Mouse (Mus musculus): ENCODE results near the gene Sspo.

Sspo gene

GRCm38 (mm10) chr6:48437679-48438376 is 10.2 kb upstream of the Sspo start:
- peak; percentile 22 for DNase-seq

GRCm38 (mm10) chr6:48438475-48439125 is 9.4 kb upstream of the Sspo start:
- no peak for DNase-seq

- DNase-seq, result no peak
Observed at GRCm38 (mm10) chr6:48439654-48440053, 8.4 kb upstream of the Sspo start.

GRCm38 (mm10) chr6:48440306-48441014 is 7.6 kb upstream of the Sspo start:
- DNase-seq, result peak; percentile 55

- peak; percentile 99 for DNase-seq
Observed at GRCm38 (mm10) chr6:48443592-48444309, 4.3 kb upstream of the Sspo start.

GRCm38 (mm10) chr6:48444310-48445180 is 3.5 kb upstream of the Sspo start:
- DNase-seq, result peak; percentile 98

- DNase-seq, result peak; percentile 80
Observed at GRCm38 (mm10) chr6:48445181-48446101, 2.6 kb upstream of the Sspo start, which contains the start of gene Zfp467. TSS of gene Zfp467 (minus strand) at chr6:48445825.

- peak; percentile 42 for DNase-seq
Observed at GRCm38 (mm10) chr6:48446256-48446655, 1.8 kb upstream of the Sspo start.

- DNase-seq, result peak; percentile 43
Observed at GRCm38 (mm10) chr6:48446896-48447295, 1.1 kb upstream of the Sspo start.

GRCm38 (mm10) chr6:48448527-48448926 is 498 bp downstream of the Sspo start:
- DNase-seq, result peak; percentile 57

GRCm38 (mm10) chr6:48452151-48452550 is 4.1 kb downstream of the Sspo start:
- no peak for DNase-seq

- DNase-seq, result peak; percentile 61
Observed at GRCm38 (mm10) chr6:48452771-48453170, 4.7 kb downstream of the Sspo start.

- DNase-seq, result no peak
Observed at GRCm38 (mm10) chr6:48464966-48465679, 17.1 kb downstream of the Sspo start.

GRCm38 (mm10) chr6:48466715-48467114 is 18.7 kb downstream of the Sspo start:
- DNase-seq, result no peak

GRCm38 (mm10) chr6:48467490-48467889 is 19.5 kb downstream of the Sspo start:
- no peak for DNase-seq

GRCm38 (mm10) chr6:48470739-48471138 is 22.7 kb downstream of the Sspo start:
- no peak for DNase-seq

- DNase-seq, result peak; percentile 37
Observed at GRCm38 (mm10) chr6:48478446-48478845, 30.4 kb downstream of the Sspo start.

GRCm38 (mm10) chr6:48482501-48482900 is 34.5 kb downstream of the Sspo start:
- no peak for DNase-seq

GRCm38 (mm10) chr6:48487747-48488725 is 40.0 kb downstream of the Sspo start:
- peak; percentile 37 for DNase-seq

Data from kidney, postnatal 10 days (tissue).